Mouse (Mus musculus): ENCODE results near the gene Ccdc115.
"Not testable (repeated sequence)": the region's sequence is repeated elsewhere in the genome, so short reads cannot be mapped to it uniquely, and the experiment has no call there.

The Ccdc115 gene

GRCm38 (mm10) chr1:34438381-34439051 lies 956 bp downstream of the Ccdc115 start:
- DNase-seq (ENCODE audit: low spot score), result no peak

- DNase-seq (ENCODE audit: low spot score), result not testable (repeated sequence)
Observed at GRCm38 (mm10) chr1:34437366-34437765, 2.1 kb downstream of the Ccdc115 start.

- no peak for DNase-seq (ENCODE audit: low spot score)
Observed at GRCm38 (mm10) chr1:34436374-34436773, 3.1 kb downstream of the Ccdc115 start.

- no peak for DNase-seq (ENCODE audit: low spot score)
Observed at GRCm38 (mm10) chr1:34435371-34436120, 3.9 kb downstream of the Ccdc115 start.

GRCm38 (mm10) chr1:34434660-34435160 lies 4.8 kb downstream of the Ccdc115 start:
- peak; percentile 90 for DNase-seq (ENCODE audit: low spot score)

GRCm38 (mm10) chr1:34433891-34434521 lies 5.5 kb downstream of the Ccdc115 start:
- DNase-seq (ENCODE audit: low spot score), result no peak

GRCm38 (mm10) chr1:34432776-34433481 lies 6.5 kb downstream of the Ccdc115 start:
- DNase-seq (ENCODE audit: low spot score), result no peak

- DNase-seq (ENCODE audit: low spot score), result no peak
Observed at GRCm38 (mm10) chr1:34432411-34432775, 7.1 kb downstream of the Ccdc115 start.

GRCm38 (mm10) chr1:34431431-34431830 lies 8.0 kb downstream of the Ccdc115 start:
- no peak for DNase-seq (ENCODE audit: low spot score)

- no peak for DNase-seq (ENCODE audit: low spot score)
Observed at GRCm38 (mm10) chr1:34430981-34431380, 8.5 kb downstream of the Ccdc115 start.

GRCm38 (mm10) chr1:34429281-34429680 lies 10.2 kb downstream of the Ccdc115 start:
- DNase-seq (ENCODE audit: low spot score), result no peak

GRCm38 (mm10) chr1:34428466-34428865 lies 11.0 kb downstream of the Ccdc115 start:
- DNase-seq (ENCODE audit: low spot score), result no peak

- DNase-seq (ENCODE audit: low spot score), result no peak
Observed at GRCm38 (mm10) chr1:34399182-34399953, 40.1 kb downstream of the Ccdc115 start.

GRCm38 (mm10) chr1:34396321-34396720 lies 43.2 kb downstream of the Ccdc115 start:
- DNase-seq (ENCODE audit: low spot score), result no peak

- no peak for DNase-seq (ENCODE audit: low spot score)
Observed at GRCm38 (mm10) chr1:34389234-34389891, 50.1 kb downstream of the Ccdc115 start.

GRCm38 (mm10) chr1:34388849-34389233 lies 50.6 kb downstream of the Ccdc115 start:
- DNase-seq (ENCODE audit: low spot score), result peak; percentile 26

GRCm38 (mm10) chr1:34387346-34388327 lies 51.8 kb downstream of the Ccdc115 start:
- DNase-seq (ENCODE audit: low spot score), result no peak

Data from layer of hippocampus, adult 11-12 months (tissue).